Mouse (Mus musculus) thymus, adult 2 months (tissue): ENCODE data around the gene Kng2. TPM values are rescaled to one million over a fixed set of nuclear protein-coding genes. Genes with fewer than 3 reads are reported as not detected.
"Not testable (repeated sequence)": the region's sequence is repeated elsewhere in the genome, so short reads cannot be mapped to it uniquely, and the experiment has no call there.

Experiments used
- DNase-seq: peaks from one replicate; pipeline ENCODE4 v3.0.0; 2021
- H3K27ac ChIP-seq: fragments of 200-500 bp; 2 replicates; pipeline ENCODE4 v1.5.1; 2012; ENCODE audit warnings: low read length, control low read depth; ENCODE audit not compliant: control insufficient read depth, insufficient read depth
- H3K27me3 ChIP-seq: fragments of 200-500 bp; 2 replicates; pipeline ENCODE4 v1.6.1; 2012; ENCODE audit warnings: mild to moderate bottlenecking, low read length, moderate library complexity, mixed read lengths; ENCODE audit not compliant: control insufficient read depth, insufficient read depth
- H3K36me3 ChIP-seq: fragments of 200-500 bp; 2 replicates; pipeline ENCODE4 v1.6.1; 2012; ENCODE audit warnings: mild to moderate bottlenecking, low read length, moderate library complexity; ENCODE audit not compliant: control insufficient read depth, insufficient read depth
- H3K4me1 ChIP-seq: fragments of 200-500 bp; replicated peaks from 2 replicates; pipeline ENCODE4 v1.6.1; 2012; ENCODE audit warnings: low read length; ENCODE audit not compliant: control insufficient read depth, insufficient read depth
- H3K4me3 ChIP-seq: fragments of 200-500 bp; 2 replicates; pipeline ENCODE4 v1.5.1; 2012; ENCODE audit warnings: mild to moderate bottlenecking, low read length, control low read depth, moderate library complexity; ENCODE audit not compliant: control insufficient read depth, insufficient read depth
- CTCF ChIP-seq: fragments of 200-500 bp; IDR thresholded peaks from 2 replicates; pipeline ENCODE4 v1.5.1; 2012; ENCODE audit warnings: mild to moderate bottlenecking, control low read depth, low read length, moderate library complexity, borderline replicate concordance; ENCODE audit not compliant: control insufficient read depth, poor library complexity, insufficient read depth; ENCODE audit errors: extremely low read depth
- POLR2A ChIP-seq: fragments of 200-500 bp; IDR thresholded peaks from 2 replicates; pipeline ENCODE4 v1.6.1; 2012; ENCODE audit warnings: mild to moderate bottlenecking, low read length, control low read depth, moderate library complexity; ENCODE audit not compliant: control insufficient read depth, poor library complexity, insufficient read depth; ENCODE audit errors: extremely low read depth
- WGBS: fragments of 180-500 bp; shearing (Covaris S2); methylation state at CpG from one replicate; pipeline ENCODE4 v1.1.7; 2018; 5-methylcytosine and 5-hydroxymethylcytosine counted together
- polyA plus RNA-seq: library from polyadenylated mRNA; depleted of rRNA; stranded (reverse); fragments of >200 nt; gene quantifications from 2 replicates; pipeline ENCODE4 v1.2.3, GENCODE M21; 2012

The Kng2 gene
- polyA plus RNA-seq, 1 experiment = 0.80 TPM

GRCm38 (mm10) chr16:22996951-22997350 is 32.3 kb downstream of the Kng2 start:
- H3K4me3 ChIP-seq, H3K27ac ChIP-seq, H3K27me3 ChIP-seq, DNase-seq, H3K4me1 ChIP-seq, H3K36me3 ChIP-seq: not testable (repeated sequence)
- 92% methylated on average over 3 of the region's 3 CpGs for WGBS

GRCm38 (mm10) chr16:22967383-22968030 is 61.8 kb downstream of the Kng2 start:
- TF ChIP-seq CTCF (no peak), POLR2A (no peak)
- Histone ChIP-seq H3K36me3 (no peaks in the 10 kb centered on the region), H3K27me3 (no peaks in the 10 kb centered on the region), H3K4me3 (no peak overlapping the region), H3K4me1 (no peaks in the 10 kb centered on the region), H3K27ac (no peak overlapping the region)
- no peak for DNase-seq
- WGBS = 79% methylated on average over 1 of the region's 1 CpGs

- H3K4me3 ChIP-seq = no peak overlapping the region
- no peak for DNase-seq
- no peak overlapping the region for H3K27ac ChIP-seq
- no peak for TF ChIP-seq CTCF
- no peak for TF ChIP-seq POLR2A
- H3K4me1 ChIP-seq = no peaks in the 10 kb centered on the region
- H3K27me3 ChIP-seq = no peaks in the 10 kb centered on the region
- no peaks in the 10 kb centered on the region for H3K36me3 ChIP-seq
These were observed 66.0 kb downstream of the Kng2 start for GRCm38 (mm10) chr16:22963293-22963692.

GRCm38 (mm10) chr16:22962256-22962655 is 67.0 kb downstream of the Kng2 start:
- no peaks in the 10 kb centered on the region for H3K4me1 ChIP-seq
- no peaks in the 10 kb centered on the region for H3K36me3 ChIP-seq
- H3K27me3 ChIP-seq = no peaks in the 10 kb centered on the region
- DNase-seq = no peak
- H3K4me3 ChIP-seq = no peak overlapping the region
- no peak overlapping the region for H3K27ac ChIP-seq
- TF ChIP-seq CTCF = no peak
- TF ChIP-seq POLR2A = no peak
- WGBS = 91% methylated on average over 5 of the region's 5 CpGs

GRCm38 (mm10) chr16:22961073-22961472 is 68.2 kb downstream of the Kng2 start:
- Histone ChIP-seq H3K4me1 (no peaks in the 10 kb centered on the region), H3K4me3 (no peak overlapping the region), H3K27me3 (no peaks in the 10 kb centered on the region), H3K36me3 (no peaks in the 10 kb centered on the region), H3K27ac (no peak overlapping the region)
- 96% methylated on average over 8 of the region's 8 CpGs for WGBS
- DNase-seq = no peak
- TF ChIP-seq POLR2A (no peak), CTCF (no peak)

GRCm38 (mm10) chr16:22956085-22956439 is 73.2 kb downstream of the Kng2 start:
- Histone ChIP-seq H3K36me3 (no peaks in the 10 kb centered on the region), H3K4me1 (no peaks in the 10 kb centered on the region), H3K27me3 (no peaks in the 10 kb centered on the region), H3K4me3 (no peak overlapping the region), H3K27ac (no peak overlapping the region)
- DNase-seq = no peak
- WGBS = 94% methylated on average over 11 of the region's 11 CpGs
- TF ChIP-seq POLR2A = no peak
- TF ChIP-seq CTCF = no peak

GRCm38 (mm10) chr16:22955397-22956084 is 73.7 kb downstream of the Kng2 start:
- WGBS = 77% methylated on average over 13 of the region's 13 CpGs
- TF ChIP-seq POLR2A (no peak), CTCF (no peak)
- Histone ChIP-seq H3K36me3 (no peaks in the 10 kb centered on the region), H3K27me3 (no peaks in the 10 kb centered on the region), H3K27ac (no peak overlapping the region), H3K4me1 (no peaks in the 10 kb centered on the region), H3K4me3 (no peak overlapping the region)
- DNase-seq = no peak
